Mouse (Mus musculus) limb, embryonic 11.5 days (tissue): ENCODE results near the gene Tbx6. TPM values are rescaled to one million over a fixed set of nuclear protein-coding genes. Genes with fewer than 3 reads are reported as not detected.
"Not testable (repeated sequence)": the region's sequence is repeated elsewhere in the genome, so short reads cannot be mapped to it uniquely, and the experiment has no call there.

Source experiments
- ATAC-seq: fragments of 200-750 bp; cut with Nextera tagmentation; 2 replicates; pipeline ENCODE4 v1.8.0; 2017; ENCODE audit warnings: low read depth; ENCODE audit not compliant: insufficient number of reproducible peaks, low FRiP score, low TSS enrichment
- DNase-seq: peaks from one replicate; pipeline ENCODE4 v3.0.0-alpha.2; 2015; ENCODE audit warnings: low spot score
- H3K27ac ChIP-seq: fragments of 300-500 bp; sonication (generic); replicated peaks from 2 replicates; pipeline ENCODE4 v1.5.1; 2014; ENCODE audit warnings: low read depth, mild to moderate bottlenecking, low read length
- H3K27me3 ChIP-seq: fragments of 300-500 bp; sonication (generic); 2 replicates; pipeline ENCODE4 v1.6.1; 2014; ENCODE audit warnings: mild to moderate bottlenecking, low read length, mixed read lengths; ENCODE audit not compliant: control insufficient read depth, insufficient read depth
- H3K36me3 ChIP-seq: fragments of 300-500 bp; sonication (generic); 2 replicates; pipeline ENCODE4 v1.6.1; 2014; ENCODE audit warnings: mild to moderate bottlenecking, low read length, moderate library complexity, mixed read lengths; ENCODE audit not compliant: control insufficient read depth, insufficient read depth
- H3K4me1 ChIP-seq: fragments of 300-500 bp; sonication (generic); 2 replicates; pipeline ENCODE4 v1.6.1; 2014; ENCODE audit warnings: low read length, mixed read lengths; ENCODE audit not compliant: control insufficient read depth, insufficient read depth
- H3K4me2 ChIP-seq: fragments of 300-500 bp; sonication (generic); 2 replicates; pipeline ENCODE4 v1.6.1; 2014; ENCODE audit warnings: low read depth, mild to moderate bottlenecking, moderate library complexity; ENCODE audit not compliant: severe bottlenecking
- H3K4me3 ChIP-seq: fragments of 300-500 bp; sonication (generic); 2 replicates; pipeline ENCODE4 v1.5.1; 2014; ENCODE audit warnings: low read depth, low read length
- H3K9ac ChIP-seq: fragments of 300-500 bp; sonication (generic); 2 replicates; pipeline ENCODE4 v1.6.1; 2014; ENCODE audit warnings: mild to moderate bottlenecking, low read length
- H3K9me3 ChIP-seq: fragments of 300-500 bp; sonication (generic); 2 replicates; pipeline ENCODE4 v1.6.1; 2016; ENCODE audit warnings: low read length; ENCODE audit not compliant: control insufficient read depth
- WGBS: fragments of 180-500 bp; shearing (Covaris S2); extraction: QIAGEN DNeasy Blood & Tissue Kit; methylation state at CpG from one replicate; pipeline ENCODE4 v1.1.7; 2014; 5-methylcytosine and 5-hydroxymethylcytosine counted together
- polyA plus RNA-seq: library from polyadenylated mRNA; unstranded; fragments of >200 nt; fragmentation: Nextera tagmentation; extraction: Ambion mirVana; gene quantifications from 2 replicates; pipeline ENCODE4 v1.2.1, GENCODE M21; 2014

The Tbx6 gene
- polyA plus RNA-seq, 1 experiment from 2014 or later, result 0.67 TPM

DNA sequence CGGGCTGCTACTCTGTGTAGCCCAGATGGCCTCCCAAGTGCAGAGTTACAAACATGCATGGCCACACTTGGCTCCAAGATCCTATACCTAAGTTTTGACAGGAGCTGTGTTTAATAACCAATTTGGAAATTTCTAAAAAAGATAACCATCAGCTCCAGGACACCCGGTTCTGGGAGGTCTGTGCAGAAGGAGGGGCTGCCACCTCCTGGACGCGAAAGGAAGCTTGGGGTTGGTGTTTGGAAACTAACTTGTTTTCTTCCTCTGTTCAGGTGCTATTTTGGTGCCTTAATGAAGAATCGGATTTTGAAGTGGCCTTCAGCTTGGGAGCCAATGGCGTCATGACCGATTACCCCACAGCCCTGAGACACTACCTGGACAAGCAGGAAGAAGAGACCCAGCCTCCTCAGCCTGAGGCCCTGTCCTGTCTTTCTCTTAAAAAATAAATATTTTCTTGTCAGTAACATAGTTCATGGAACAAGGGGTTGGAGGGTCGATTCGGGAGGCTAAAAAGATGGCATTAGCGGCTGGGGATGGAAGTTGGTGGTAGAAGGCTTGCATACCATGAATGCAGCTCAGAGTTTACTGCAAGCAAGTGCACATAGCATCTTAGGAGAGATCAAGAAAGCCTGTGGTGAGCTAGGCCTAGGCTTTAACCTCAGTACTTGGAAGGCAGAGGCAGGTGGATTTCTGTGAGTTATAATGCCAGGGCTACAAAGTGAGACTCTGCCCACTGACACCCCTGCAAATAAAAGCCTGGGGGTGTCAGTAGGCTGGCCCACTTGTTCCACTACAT is 5.9 kb upstream of the Tbx6 start:
- peaks cover 15% of the 10 kb centered on the region for H3K4me1 ChIP-seq
- WGBS, result 84% methylated on average over 10 of the region's 10 CpGs
- no peak overlapping the region for H3K4me3 ChIP-seq
- no peaks in the 10 kb centered on the region; the same call in 1 of the 2 replicates for H3K36me3 ChIP-seq
- no peak overlapping the region; the same call in 1 of the 2 replicates for H3K9ac ChIP-seq
- ATAC-seq (no peak), DNase-seq (no peak)
- peak overlapping the region; percentile 93; the same call in 1 of the 2 replicates for H3K4me2 ChIP-seq
- H3K9me3 ChIP-seq, result no peaks in the 10 kb centered on the region
- peak overlapping the region; percentile 56 for H3K27ac ChIP-seq
- H3K27me3 ChIP-seq, result no peaks in the 10 kb centered on the region

DNA sequence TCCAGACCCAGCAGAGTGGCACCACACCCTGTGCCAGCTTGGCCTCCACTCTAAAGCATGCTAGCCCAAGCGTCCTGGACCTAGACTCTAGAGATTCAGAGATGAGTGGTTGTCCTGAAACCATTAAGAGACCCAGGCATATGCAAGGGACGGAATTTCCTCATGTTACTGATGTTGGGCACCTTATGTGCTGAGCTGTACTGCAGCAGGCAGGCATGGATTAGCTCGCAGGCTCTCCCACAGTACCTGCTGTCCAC is 5.4 kb upstream of the Tbx6 start:
- Histone ChIP-seq H3K9me3 (no peaks in the 10 kb centered on the region), H3K27me3 (no peaks in the 10 kb centered on the region), H3K9ac (no peak overlapping the region; the same call in 1 of the 2 replicates), H3K36me3 (no peaks in the 10 kb centered on the region; the same call in 1 of the 2 replicates), H3K4me1 (peaks cover 15% of the 10 kb centered on the region), H3K27ac (peak overlapping the region; percentile 56), H3K4me2 (peak overlapping the region; percentile 93), H3K4me3 (peak overlapping the region; percentile 73; the same call in 1 of the 2 replicates)
- WGBS, result 51% methylated on average over 3 of the region's 3 CpGs
- ATAC-seq (no peak), DNase-seq (no peak)

DNA sequence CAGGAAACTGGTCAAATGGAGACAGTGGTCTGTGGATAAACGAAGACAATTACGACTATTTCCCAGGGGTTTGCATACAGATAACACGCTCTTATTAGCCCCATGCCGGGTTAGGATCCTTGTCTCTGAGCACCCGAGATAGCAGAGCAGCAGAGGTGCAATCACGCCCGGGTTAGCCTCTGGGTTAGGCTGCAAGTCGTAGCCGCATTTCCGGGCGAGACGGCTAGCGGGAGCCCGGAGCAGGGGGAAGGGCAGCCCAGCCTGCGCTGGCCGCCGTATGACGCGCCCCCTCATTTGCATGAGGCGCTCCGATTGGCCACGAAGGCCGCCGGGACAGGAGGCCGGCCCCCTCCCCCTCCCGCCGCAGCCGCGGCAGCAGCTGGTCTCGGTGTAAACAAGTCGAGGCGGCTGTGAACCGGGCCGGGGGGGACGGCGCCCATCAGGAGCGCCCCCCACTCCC is 4.7 kb upstream of the Tbx6 start, which contains the start of gene Ypel3:
Ypel3 (plus strand) TSS at position 358 of the 460 bp plus-strand sequence.
- H3K27ac ChIP-seq, result peak within 1 kb of the TSS; percentile 83
- peak within 1 kb of the TSS; percentile 74 for H3K9ac ChIP-seq
- H3K9me3 ChIP-seq, result no peaks in the 10 kb centered on the region
- no peaks in the 10 kb centered on the region for H3K27me3 ChIP-seq
- ATAC-seq (peak; percentile 81), DNase-seq (peak; percentile 93)
- peak within 1 kb of the TSS; percentile 73 for H3K4me3 ChIP-seq
- WGBS, result 0% methylated on average over 20 of the region's 37 CpGs
- peaks cover 20% of the 10 kb centered on the region for H3K4me1 ChIP-seq
- H3K36me3 ChIP-seq, result no peaks in the 10 kb centered on the region; the same call in 1 of the 2 replicates
- H3K4me2 ChIP-seq, result peak within 1 kb of the TSS; percentile 93

DNA sequence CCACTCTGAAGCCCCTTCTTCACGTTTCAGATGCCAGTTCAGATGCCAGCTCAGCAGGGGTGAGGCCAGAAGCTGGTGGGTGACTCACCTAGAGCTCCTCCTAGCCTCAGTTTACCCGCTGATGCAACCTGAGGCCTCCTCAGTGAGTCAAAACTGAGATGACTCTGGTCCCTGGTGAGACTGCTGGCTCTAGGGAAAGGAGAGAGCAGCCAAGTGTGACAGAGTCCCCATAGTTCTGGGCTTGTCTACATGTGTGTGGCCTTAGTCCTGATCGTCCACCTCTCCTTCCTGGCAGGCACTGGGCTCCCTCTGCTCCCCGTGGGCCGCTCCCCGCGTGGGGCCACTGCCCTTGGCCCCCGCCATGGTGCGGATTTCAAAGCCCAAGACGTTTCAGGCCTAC is 3.8 kb upstream of the Tbx6 start:
- no peaks in the 10 kb centered on the region for H3K27me3 ChIP-seq
- DNase-seq (no peak), ATAC-seq (no peak)
- H3K9ac ChIP-seq, result peak overlapping the region; percentile 74
- no peaks in the 10 kb centered on the region for H3K9me3 ChIP-seq
- H3K4me1 ChIP-seq, result peaks cover 20% of the 10 kb centered on the region
- peak overlapping the region; percentile 93 for H3K4me2 ChIP-seq
- H3K4me3 ChIP-seq, result peak overlapping the region; percentile 73
- 52% methylated on average over 10 of the region's 10 CpGs for WGBS
- H3K27ac ChIP-seq, result no peak overlapping the region
- H3K36me3 ChIP-seq, result no peaks in the 10 kb centered on the region; the same call in 1 of the 2 replicates

DNA sequence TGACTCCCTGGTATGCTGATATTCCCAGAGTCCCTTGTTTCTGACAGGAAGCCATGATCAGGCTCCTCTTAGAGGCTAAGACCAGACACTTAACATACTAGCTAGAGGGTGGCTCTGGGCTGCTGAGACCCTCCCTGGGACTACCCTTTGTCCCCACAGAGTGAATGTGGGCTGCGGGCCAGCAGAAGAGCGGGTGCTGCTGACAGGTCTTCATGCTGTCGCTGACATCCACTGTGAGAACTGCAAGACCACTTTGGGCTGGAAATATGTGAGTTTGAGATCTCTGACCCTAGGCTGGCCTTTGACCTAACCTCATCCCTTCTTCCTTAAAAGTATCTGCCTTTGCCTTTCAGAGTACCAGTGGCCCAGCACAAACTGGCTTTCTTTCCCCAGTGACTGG is 3.1 kb upstream of the Tbx6 start:
- H3K27ac ChIP-seq, result no peak overlapping the region
- H3K4me1 ChIP-seq, result peaks cover 20% of the 10 kb centered on the region
- 90% methylated on average over 3 of the region's 3 CpGs for WGBS
- DNase-seq (no peak), ATAC-seq (no peak)
- no peak overlapping the region for H3K4me3 ChIP-seq
- H3K4me2 ChIP-seq, result no peak overlapping the region
- H3K27me3 ChIP-seq, result no peaks in the 10 kb centered on the region
- no peak overlapping the region for H3K9ac ChIP-seq
- H3K9me3 ChIP-seq, result no peaks in the 10 kb centered on the region
- no peaks in the 10 kb centered on the region; the same call in 1 of the 2 replicates for H3K36me3 ChIP-seq

DNA sequence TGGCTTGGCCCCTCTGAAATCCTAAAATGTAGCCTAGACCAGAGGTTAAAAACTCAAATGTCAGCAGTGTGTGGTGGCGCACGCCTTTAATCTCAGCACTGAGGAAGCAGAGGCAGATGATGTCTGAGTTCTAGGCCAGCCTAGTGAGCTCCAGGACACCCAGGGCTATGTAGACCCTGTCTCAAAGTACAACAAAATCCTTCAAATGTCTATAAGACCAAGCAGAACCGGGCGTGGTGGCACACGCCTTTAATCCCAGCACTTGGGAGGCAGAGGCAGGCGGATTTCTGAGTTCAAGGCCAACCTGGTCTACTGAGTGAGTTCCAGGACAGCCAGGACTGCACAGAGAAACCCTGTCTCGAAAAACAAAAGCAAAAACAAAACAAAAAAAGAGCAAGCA is 2.2 kb upstream of the Tbx6 start:
- not testable (repeated sequence) for H3K27ac ChIP-seq, H3K9ac ChIP-seq

DNA sequence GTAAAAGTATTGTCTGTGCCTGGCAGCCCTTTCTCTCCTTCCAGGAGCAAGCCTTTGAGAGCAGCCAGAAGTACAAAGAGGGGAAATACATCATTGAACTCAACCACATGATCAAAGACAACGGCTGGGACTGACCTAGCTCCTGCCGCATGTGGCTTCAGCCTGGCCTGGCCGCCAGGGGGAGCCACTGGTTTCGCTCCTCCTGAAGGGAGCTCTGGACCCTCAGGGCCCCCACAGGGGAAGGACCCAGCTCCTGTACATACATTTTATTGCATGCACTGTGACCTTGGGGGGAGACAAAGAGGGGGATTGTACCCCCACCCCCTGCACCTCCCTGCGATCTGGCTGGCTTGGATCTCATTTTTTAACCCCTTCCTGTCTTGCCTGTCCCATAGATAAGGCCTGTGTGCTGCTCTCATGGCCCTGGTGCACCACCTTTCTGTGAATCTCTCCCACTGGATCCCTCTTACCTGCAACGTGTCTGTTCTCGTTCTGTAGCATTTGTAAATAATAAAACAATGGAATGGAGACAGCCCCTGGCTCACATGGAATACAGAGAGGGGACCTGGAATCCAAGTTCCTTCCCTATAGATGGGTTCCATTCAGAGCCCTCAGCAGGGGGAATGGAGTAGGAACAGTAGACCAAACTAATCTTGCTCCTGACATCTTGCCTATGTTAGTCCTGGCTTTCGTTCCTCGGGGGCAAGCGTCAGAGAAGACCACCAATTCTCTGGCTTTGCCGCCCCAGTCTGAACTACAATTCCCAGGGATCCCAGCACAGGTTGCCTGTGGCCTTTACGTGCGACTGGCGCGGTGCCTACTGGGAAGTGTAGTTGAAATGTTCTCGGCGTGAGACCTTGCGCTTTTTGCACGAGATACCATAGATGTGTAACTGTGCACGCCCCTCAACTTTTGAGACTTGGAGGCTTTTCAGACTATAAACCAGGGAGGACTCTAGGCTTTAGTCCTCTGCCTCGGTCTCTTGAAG is 1.0 kb upstream of the Tbx6 start:
- peak overlapping the region; percentile 52 for H3K9ac ChIP-seq
- H3K4me3 ChIP-seq, result peak overlapping the region; percentile 37
- peak; percentile 95 for DNase-seq
- H3K9me3 ChIP-seq, result no peaks in the 10 kb centered on the region
- peak overlapping the region; percentile 64 for H3K27ac ChIP-seq
- under 1% methylated on average over 21 of the region's 21 CpGs for WGBS
- H3K4me1 ChIP-seq, result peaks cover 20% of the 10 kb centered on the region
- peak overlapping the region; percentile 90 for H3K4me2 ChIP-seq
- peak; percentile 60 for ATAC-seq
- peaks cover 5% of the 10 kb centered on the region; the same call in 1 of the 2 replicates for H3K36me3 ChIP-seq
- H3K27me3 ChIP-seq, result no peaks in the 10 kb centered on the region

More for the DNA sequence above, 2.2 kb upstream of the Tbx6 start:
- ATAC-seq, H3K9me3 ChIP-seq, H3K4me2 ChIP-seq, H3K36me3 ChIP-seq, DNase-seq, H3K4me3 ChIP-seq, H3K27me3 ChIP-seq: not testable (repeated sequence)
- WGBS, result 90% methylated on average over 7 of the region's 7 CpGs
- peaks cover 20% of the 10 kb centered on the region for H3K4me1 ChIP-seq
